ENCODE assay signal across 11 mouse cellular contexts in genomic region chr9:86668590-86669252, GRCm38 (mm10). TPM values are rescaled to one million over a fixed set of nuclear protein-coding genes. Genes with fewer than 3 reads are reported as not detected.
A peak's percentile ranks its signal among the peaks of the same experiment; 100 is the strongest.
DNase-seq lines count a peak whose midpoint lies in the region; ATAC-seq lines count a peak whose summit lies in the region.
"Had no signal": no experiment of that assay in that cellular context is flagged by ENCODE, and none has a peak within 500 bp of the region (broad histone marks: within the 10 kb centered on the region; RNA-seq: fewer than 3 reads in every experiment).

No protein-coding gene starts in this region.

- DNase-seq in heart, adult 11 months = peak; percentile 91
- DNase-seq in heart, postnatal 4 days = no peak
- DNase-seq in lung, postnatal 10 days = peak; percentile 62
- DNase-seq in lung, postnatal 14 days = no peak
- peak; percentile 16 for DNase-seq in midbrain, embryonic 10.5 days (ENCODE audit: low spot score)
- no peak for DNase-seq in adrenal gland, postnatal 25 days
- DNase-seq: kidney, adult 11 months; right cerebral cortex, postnatal 4 days had no signal

- ATAC-seq in megakaryocyte-erythroid progenitor cell, adult 5-6 weeks (replicated peaks; ENCODE audit: low FRiP score, low TSS enrichment, poor library complexity, severe bottlenecking) = no peak
- no peak for ATAC-seq in cerebellum, adult (ENCODE audit: insufficient number of reproducible peaks, low FRiP score, low TSS enrichment)
- ATAC-seq: CD4-positive, CD25-positive, alpha-beta regulatory T cell, adult 4 months had no signal

- H3K4me3 ChIP-seq in midbrain, embryonic 10.5 days = no peak overlapping the region

- no peak overlapping the region; the same call in 1 of the 2 replicates for H3K27ac ChIP-seq in midbrain, embryonic 10.5 days (replicated peaks)

- no peaks in the 10 kb centered on the region for H3K27me3 ChIP-seq in midbrain, embryonic 10.5 days (ENCODE audit: low read depth, poor library complexity, severe bottlenecking)

- H3K9me3 ChIP-seq in midbrain, embryonic 10.5 days (replicated peaks) = no peaks in the 10 kb centered on the region

- H3K36me3 ChIP-seq in midbrain, embryonic 10.5 days = no peaks in the 10 kb centered on the region

- 14% methylated on average over 8 of the region's 8 CpGs for WGBS in midbrain, embryonic 10.5 days

- peaks cover 12% of the 10 kb centered on the region for H3K4me1 ChIP-seq in midbrain, embryonic 10.5 days

RNA-seq across cellular contexts. Expression of gene Me1, which starts 27.0 kb away (rescaled TPM):
- total RNA-seq in heart, postnatal 4 days (2021) = 10 to 100 TPM; 42.5 to 46.4 TPM
- 9.9 and 10.9 TPM in 2 replicates for polyA plus RNA-seq in midbrain, embryonic 10.5 days (2016; fragmentation: Nextera tagmentation; extraction: Ambion mirVana)
- 0.17 TPM in 1 of 2 replicates, not detected in the other for total RNA-seq in megakaryocyte-erythroid progenitor cell, adult 5-6 weeks (2014; fragmentation: Nextera tagmentation)
- not detected in 2 replicates for total RNA-seq in megakaryocyte-erythroid progenitor cell, adult 5-6 weeks (2017)
- 1,725 and 1,739 TPM in 2 replicates for total RNA-seq in adrenal gland, postnatal 25 days (2021)
- polyA plus RNA-seq: CD4-positive, CD25-positive, alpha-beta regulatory T cell, adult 4 months had no signal

Comparison
In these comparisons a context has a peak if more than half of its experiments do, and no peak if none do; other contexts are left out.
1. DNase-seq: peak in heart, adult 11 months (single experiment), lung, postnatal 10 days (single experiment) and midbrain, embryonic 10.5 days (single experiment); none in heart, postnatal 4 days (single experiment), lung, postnatal 14 days (single experiment) and adrenal gland, postnatal 25 days (single experiment).
2. RNA of gene Me1, which starts 27.0 kb away (total RNA-seq): 1,725 to 1,739 TPM in adrenal gland, postnatal 25 days and 42.5 to 46.4 TPM in heart, postnatal 4 days; 0.17 TPM in megakaryocyte-erythroid progenitor cell, adult 5-6 weeks; every median in the first group is over 10 times any median in the second.